Comparison of ENCODE assay signal across 9 mouse cellular contexts in the genomic region with DNA sequence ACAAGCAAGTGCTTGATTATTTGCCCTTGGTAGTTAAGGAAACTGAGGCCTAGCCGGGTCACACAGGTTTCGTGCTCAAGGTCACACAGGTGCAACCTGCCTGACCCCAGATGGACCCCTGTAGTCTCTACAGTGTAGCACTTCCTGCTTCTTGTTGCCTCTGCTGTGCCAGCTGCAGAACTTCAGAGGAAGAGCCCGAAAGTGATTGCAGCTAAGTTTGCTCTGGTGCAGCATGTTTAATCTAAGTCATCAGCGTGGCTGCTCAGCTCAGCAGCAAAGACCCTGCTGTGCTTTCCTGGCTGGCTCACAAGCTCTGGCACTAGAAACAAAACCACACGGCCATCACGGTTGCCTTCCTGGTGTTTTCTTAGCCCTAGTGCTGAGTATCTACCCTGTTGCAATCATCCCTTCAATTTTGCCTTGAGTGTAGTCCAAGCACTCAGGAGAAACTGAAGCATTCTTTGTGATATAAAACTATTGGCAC.
DNase-seq lines count a peak whose midpoint lies in the region; ATAC-seq and TF ChIP-seq lines count a peak whose summit lies in the region.
"Had no signal": no experiment of that assay in that cellular context is flagged by ENCODE, and none has a peak within 500 bp of the region (broad histone marks: within the 10 kb centered on the region; RNA-seq: fewer than 3 reads in every experiment).

No protein-coding gene starts in this region.

- DNase-seq in lung, adult 18-20 months: peak; percentile 51 to 69
- DNase-seq in lung, postnatal 14 days: no peak
- DNase-seq in lung, postnatal 0 days (ENCODE audit: low spot score): peak; percentile 72
- peak; percentile 68 for DNase-seq in thymus, postnatal 4 days
- DNase-seq in midbrain, embryonic 11.5 days (ENCODE audit: low spot score, missing footprints): no peak

- no peak for TF ChIP-seq POLR2A in bone marrow, adult 2 months (IDR thresholded peaks at IDR 0.05; ENCODE audit: borderline replicate concordance, control insufficient read depth, low read depth, low read length)

- H3K27me3 ChIP-seq in lung, postnatal 0 days (replicated peaks; ENCODE audit: insufficient read depth, low read length): no peaks in the 10 kb centered on the region
- H3K27me3 ChIP-seq in midbrain, embryonic 11.5 days (ENCODE audit: control insufficient read depth, insufficient read depth, low read length): peaks cover 5% of the 10 kb centered on the region; the same call in 1 of the 2 replicates
- H3K27me3 ChIP-seq in forebrain, embryonic 12.5 days: peaks cover 35% of the 10 kb centered on the region

- no peak for TF ChIP-seq EP300 in lung, postnatal 0 days (IDR thresholded peaks at IDR 0.05)

- peak overlapping the region; percentile 44 for H3K27ac ChIP-seq in bone marrow, adult 2 months (ENCODE audit: control insufficient read depth, insufficient read depth, low read depth, low read length, poor library complexity)
- peak overlapping the region; percentile 40; the same call in 1 of the 2 replicates for H3K27ac ChIP-seq in lung, postnatal 0 days (ENCODE audit: low read length)
- no peak overlapping the region for H3K27ac ChIP-seq in midbrain, embryonic 11.5 days (ENCODE audit: low read depth, low read length)
- no peak overlapping the region for H3K27ac ChIP-seq in forebrain, embryonic 12.5 days
- H3K27ac ChIP-seq: embryonic facial prominence, embryonic 13.5 days; heart, adult 2 months had no signal

- H3K9me3 ChIP-seq in lung, postnatal 0 days (ENCODE audit: low read length): no peaks in the 10 kb centered on the region
- no peaks in the 10 kb centered on the region for H3K9me3 ChIP-seq in midbrain, embryonic 11.5 days (ENCODE audit: control insufficient read depth, low read length)
- H3K9me3 ChIP-seq in forebrain, embryonic 12.5 days: no peaks in the 10 kb centered on the region
- H3K9me3 ChIP-seq: embryonic facial prominence, embryonic 13.5 days had no signal

- peak overlapping the region; percentile 37 for H3K4me3 ChIP-seq in bone marrow, adult 2 months (replicated peaks; ENCODE audit: control insufficient read depth, low read depth, low read length)
- no peak overlapping the region for H3K4me3 ChIP-seq in lung, postnatal 0 days (ENCODE audit: low read depth, low read length)
- H3K4me3 ChIP-seq in midbrain, embryonic 11.5 days (ENCODE audit: low read depth, low read length): no peak overlapping the region
- H3K4me3 ChIP-seq in forebrain, embryonic 12.5 days (replicated peaks): no peak overlapping the region
- H3K4me3 ChIP-seq: heart, adult 2 months had no signal

- no peak for TF ChIP-seq CTCF in bone marrow, adult 2 months (IDR thresholded peaks at IDR 0.05; ENCODE audit: control insufficient read depth, insufficient read depth, low read length)
- TF ChIP-seq CTCF in lung, postnatal 0 days (IDR thresholded peaks at IDR 0.05): no peak

- peak overlapping the region; percentile 32 for H3K4me2 ChIP-seq in lung, postnatal 0 days (replicated peaks; ENCODE audit: low read depth, low read length)
- no peak overlapping the region for H3K4me2 ChIP-seq in midbrain, embryonic 11.5 days
- no peak overlapping the region for H3K4me2 ChIP-seq in forebrain, embryonic 12.5 days
- H3K4me2 ChIP-seq: embryonic facial prominence, embryonic 13.5 days had no signal

- ATAC-seq in lung, postnatal 0 days: no peak
- ATAC-seq in midbrain, embryonic 11.5 days (ENCODE audit: low FRiP score): no peak
- ATAC-seq in forebrain, embryonic 12.5 days (ENCODE audit: low FRiP score): no peak

- H3K9ac ChIP-seq in lung, postnatal 0 days (replicated peaks; ENCODE audit: low read depth): no peak overlapping the region
- no peak overlapping the region for H3K9ac ChIP-seq in midbrain, embryonic 11.5 days (ENCODE audit: low read length)
- no peak overlapping the region for H3K9ac ChIP-seq in forebrain, embryonic 12.5 days
- H3K9ac ChIP-seq: embryonic facial prominence, embryonic 13.5 days had no signal

- 4% methylated on average over 6 of the region's 6 CpGs for WGBS in bone marrow, adult 2 months
- 34% methylated on average over 6 of the region's 6 CpGs for WGBS in lung, postnatal 0 days
- WGBS in midbrain, embryonic 11.5 days: 55% methylated on average over 6 of the region's 6 CpGs
- 65% methylated on average over 6 of the region's 6 CpGs for WGBS in forebrain, embryonic 12.5 days

- peaks cover 12% of the 10 kb centered on the region; the same call in 1 of the 2 replicates for H3K4me1 ChIP-seq in bone marrow, adult 2 months (ENCODE audit: control insufficient read depth, insufficient read depth, low read length)
- peaks cover 28% of the 10 kb centered on the region for H3K4me1 ChIP-seq in lung, postnatal 0 days (ENCODE audit: insufficient read depth, low read depth, low read length)
- H3K4me1 ChIP-seq in midbrain, embryonic 11.5 days (ENCODE audit: control insufficient read depth, insufficient read depth, low read length): peaks cover 12% of the 10 kb centered on the region
- H3K4me1 ChIP-seq in forebrain, embryonic 12.5 days: peaks cover 23% of the 10 kb centered on the region

- no peaks in the 10 kb centered on the region for H3K36me3 ChIP-seq in lung, postnatal 0 days (ENCODE audit: insufficient read depth, low read length)
- H3K36me3 ChIP-seq in midbrain, embryonic 11.5 days (ENCODE audit: control insufficient read depth, insufficient read depth, low read length): no peaks in the 10 kb centered on the region
- H3K36me3 ChIP-seq in forebrain, embryonic 12.5 days (replicated peaks): no peaks in the 10 kb centered on the region
- H3K36me3 ChIP-seq: embryonic facial prominence, embryonic 13.5 days had no signal

Comparison
In these comparisons a context has a peak if more than half of its experiments do, and no peak if none do; other contexts are left out.
1. DNase-seq: peak in lung, adult 18-20 months (2 of 2), lung, postnatal 0 days (single experiment) and thymus, postnatal 4 days (single experiment); none in lung, postnatal 14 days (single experiment) and midbrain, embryonic 11.5 days (single experiment).
2. H3K27ac ChIP-seq: peak in bone marrow, adult 2 months (single experiment) and lung, postnatal 0 days (single experiment); none in midbrain, embryonic 11.5 days (single experiment) and forebrain, embryonic 12.5 days (single experiment).